Mouse (Mus musculus) stomach, postnatal 0 days (tissue): ENCODE data around the gene Slk. TPM values are rescaled to one million over a fixed set of nuclear protein-coding genes. Genes with fewer than 3 reads are reported as not detected.

Experiments
- ATAC-seq: fragments of 200-750 bp; cut with Nextera tagmentation; 2 replicates; pipeline ENCODE4 v1.8.0; 2017; ENCODE audit not compliant: low FRiP score, low TSS enrichment
- DNase-seq: peaks from one replicate; pipeline ENCODE4 v3.0.0-alpha.2; 2016; ENCODE audit warnings: low spot score
- H3K27ac ChIP-seq: fragments of 300-500 bp; sonication (generic); replicated peaks from 2 replicates; pipeline ENCODE4 v1.5.1; 2014; ENCODE audit warnings: mild to moderate bottlenecking, control low read depth
- H3K27me3 ChIP-seq: fragments of 300-500 bp; sonication (generic); 2 replicates; pipeline ENCODE4 v1.6.1; 2014; ENCODE audit warnings: low read length; ENCODE audit not compliant: control insufficient read depth, insufficient read depth
- H3K36me3 ChIP-seq: fragments of 300-500 bp; sonication (generic); 2 replicates; pipeline ENCODE4 v1.6.1; 2014; ENCODE audit warnings: low read length, mixed read lengths; ENCODE audit not compliant: control insufficient read depth, insufficient read depth
- H3K4me1 ChIP-seq: fragments of 300-500 bp; sonication (generic); replicated peaks from 2 replicates; pipeline ENCODE4 v1.6.1; 2014; ENCODE audit warnings: antibody characterized with exemption; ENCODE audit not compliant: control insufficient read depth, insufficient read depth
- H3K4me2 ChIP-seq: fragments of 300-500 bp; sonication (generic); replicated peaks from 2 replicates; pipeline ENCODE4 v1.6.1; 2014; ENCODE audit warnings: low read depth, mild to moderate bottlenecking, control low read depth, moderate library complexity
- H3K4me3 ChIP-seq: fragments of 300-500 bp; sonication (generic); 2 replicates; pipeline ENCODE4 v1.5.1; 2014; ENCODE audit warnings: low read depth, low read length, control low read depth
- H3K9ac ChIP-seq: fragments of 300-500 bp; sonication (generic); 2 replicates; pipeline ENCODE4 v1.6.1; 2014; ENCODE audit warnings: mild to moderate bottlenecking, low read length, control low read depth, mixed read lengths
- H3K9me3 ChIP-seq: fragments of 300-500 bp; sonication (generic); 2 replicates; pipeline ENCODE4 v1.6.1; 2016; ENCODE audit warnings: low read length; ENCODE audit not compliant: control insufficient read depth
- CTCF ChIP-seq: IDR thresholded peaks from 2 replicates; pipeline ENCODE4 v1.5.1; 2016; ENCODE audit warnings: antibody characterized with exemption, low read depth, mild to moderate bottlenecking, moderate library complexity
- EP300 ChIP-seq: optimal IDR thresholded peaks from 2 replicates; pipeline ENCODE3; 2016; ENCODE audit warnings: antibody characterized with exemption
- WGBS: fragments of 180-500 bp; shearing (Covaris S2); extraction: QIAGEN DNeasy Blood & Tissue Kit; methylation state at CpG from one replicate; pipeline ENCODE4 v1.1.7; 2014; 5-methylcytosine and 5-hydroxymethylcytosine counted together
- polyA plus RNA-seq: library from polyadenylated mRNA; unstranded; fragments of >200 nt; fragmentation: Nextera tagmentation; extraction: Ambion mirVana; gene quantifications from 2 replicates; pipeline ENCODE4 v1.2.1, GENCODE M21; 2015

Slk gene
- polyA plus RNA-seq, 1 experiment from 2014 or later = 12.3 TPM

DNA sequence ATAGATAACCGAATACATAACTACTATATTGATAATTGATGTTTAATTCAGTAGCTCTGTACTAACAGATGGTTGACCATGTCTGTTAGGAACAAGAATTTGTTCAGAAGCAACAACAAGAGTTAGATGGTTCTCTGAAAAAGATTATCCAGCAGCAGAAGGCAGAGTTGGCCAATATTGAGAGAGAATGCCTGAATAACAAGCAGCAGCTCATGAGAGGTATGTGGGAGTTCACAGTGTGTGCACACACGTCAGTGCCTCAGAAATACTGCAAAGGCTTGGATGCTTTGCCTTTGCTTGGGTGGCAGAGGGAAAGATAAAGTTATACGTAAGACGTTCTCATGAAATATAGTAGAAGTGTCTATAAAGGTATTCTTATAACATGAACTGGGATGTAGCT, 55.9 kb downstream of the Slk start:
- H3K9ac ChIP-seq = no peak overlapping the region
- ATAC-seq = no peak
- H3K27ac ChIP-seq = no peak overlapping the region
- no peaks in the 10 kb centered on the region for H3K4me1 ChIP-seq
- H3K4me2 ChIP-seq = no peak overlapping the region
- no peaks in the 10 kb centered on the region for H3K27me3 ChIP-seq
- TF ChIP-seq EP300 (no peak), CTCF (no peak)
- H3K36me3 ChIP-seq = peaks cover 15% of the 10 kb centered on the region
- no peaks in the 10 kb centered on the region for H3K9me3 ChIP-seq
- WGBS = 86% methylated on average over 4 of the region's 4 CpGs
- no peak overlapping the region for H3K4me3 ChIP-seq
- DNase-seq = no peak

DNA sequence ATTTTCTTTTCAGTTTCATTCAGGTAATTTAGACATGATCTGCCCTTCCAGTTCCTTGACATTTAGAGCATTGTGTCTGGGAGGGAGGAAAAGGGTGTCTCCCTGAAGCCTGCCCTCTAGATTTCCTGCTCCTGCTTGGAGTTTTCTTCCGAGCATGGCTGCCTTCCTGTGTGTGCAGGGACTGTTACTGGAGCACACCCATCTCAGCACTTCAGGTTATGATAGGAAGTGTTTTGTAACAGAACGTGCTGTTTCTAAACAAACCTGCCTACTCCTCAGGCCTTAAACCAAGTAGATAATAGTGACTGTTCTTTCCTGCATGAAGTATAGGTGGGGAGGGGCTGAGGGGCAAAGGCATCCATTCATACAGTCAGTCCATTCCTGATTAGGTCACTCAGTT, 64.4 kb downstream of the Slk start:
- H3K36me3 ChIP-seq = peaks cover 24% of the 10 kb centered on the region
- ATAC-seq = no peak
- no peak overlapping the region for H3K4me3 ChIP-seq
- 39% methylated on average over 2 of the region's 2 CpGs for WGBS
- H3K9me3 ChIP-seq = no peaks in the 10 kb centered on the region
- H3K4me1 ChIP-seq = no peaks in the 10 kb centered on the region
- H3K27me3 ChIP-seq = no peaks in the 10 kb centered on the region
- no peak overlapping the region for H3K9ac ChIP-seq
- no peak for TF ChIP-seq CTCF
- no peak for TF ChIP-seq EP300
- no peak overlapping the region for H3K27ac ChIP-seq
- DNase-seq = no peak
- no peak overlapping the region for H3K4me2 ChIP-seq

DNA sequence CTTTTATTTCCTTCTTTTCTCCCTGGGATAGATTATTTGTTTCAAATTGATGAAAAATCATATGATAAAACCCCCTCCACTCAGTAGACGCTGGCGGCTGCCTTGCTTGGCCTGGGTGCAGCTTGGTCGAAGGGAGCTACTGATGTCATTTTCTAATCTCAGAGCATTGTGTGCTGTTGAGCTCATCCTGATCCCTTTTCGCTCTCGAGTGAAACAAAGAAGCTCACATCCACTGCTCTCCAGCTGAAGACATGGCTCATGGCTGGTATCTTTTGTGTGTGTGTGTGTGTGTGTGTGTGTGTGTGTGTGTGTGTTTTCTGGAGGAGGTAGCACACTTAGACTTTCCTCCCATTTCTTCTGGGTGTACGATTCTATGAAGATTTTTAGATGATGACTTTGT, 66.1 kb downstream of the Slk start:
- ATAC-seq (no peak; the same call in 1 of the 2 replicates), DNase-seq (no peak)
- Histone ChIP-seq H3K36me3 (peaks cover 16% of the 10 kb centered on the region), H3K4me3 (no peak overlapping the region), H3K4me2 (no peak overlapping the region), H3K9me3 (no peaks in the 10 kb centered on the region), H3K27me3 (no peaks in the 10 kb centered on the region), H3K27ac (no peak overlapping the region), H3K9ac (no peak overlapping the region), H3K4me1 (no peaks in the 10 kb centered on the region)
- no peak for TF ChIP-seq CTCF
- no peak for TF ChIP-seq EP300
- WGBS = 51% methylated on average over 6 of the region's 6 CpGs

DNA sequence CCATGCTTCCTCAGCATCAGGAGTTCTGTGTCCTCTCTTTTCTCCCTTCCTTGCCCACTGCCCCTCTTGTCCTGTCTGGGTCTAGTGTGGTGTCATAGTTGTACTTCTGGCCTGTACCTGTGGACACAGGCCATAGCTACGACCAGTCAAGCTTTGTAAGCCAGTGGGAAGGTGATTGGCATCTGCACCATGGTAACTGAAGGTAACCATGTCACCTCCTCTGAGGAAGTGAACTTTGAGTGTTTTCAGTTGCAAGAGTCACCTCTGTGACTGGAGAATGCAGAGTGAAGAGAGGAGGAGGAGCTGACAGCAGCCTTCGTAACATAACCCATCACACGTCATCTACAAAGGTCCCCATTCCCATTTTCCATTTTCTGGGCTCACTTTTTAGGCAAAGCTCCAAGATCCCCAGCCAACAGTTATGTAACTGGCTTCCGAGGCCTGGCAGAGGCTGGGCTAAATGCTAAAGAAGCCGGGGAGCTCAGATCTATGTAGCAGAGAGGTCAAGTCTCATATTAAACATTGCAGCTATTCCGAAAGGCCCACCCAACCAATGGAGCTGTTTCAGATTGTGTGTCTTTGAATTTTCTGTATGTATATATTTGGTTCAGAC, 67.1 kb downstream of the Slk start:
- no peak overlapping the region for H3K4me2 ChIP-seq
- WGBS = 72% methylated on average over 6 of the region's 6 CpGs

DNA sequence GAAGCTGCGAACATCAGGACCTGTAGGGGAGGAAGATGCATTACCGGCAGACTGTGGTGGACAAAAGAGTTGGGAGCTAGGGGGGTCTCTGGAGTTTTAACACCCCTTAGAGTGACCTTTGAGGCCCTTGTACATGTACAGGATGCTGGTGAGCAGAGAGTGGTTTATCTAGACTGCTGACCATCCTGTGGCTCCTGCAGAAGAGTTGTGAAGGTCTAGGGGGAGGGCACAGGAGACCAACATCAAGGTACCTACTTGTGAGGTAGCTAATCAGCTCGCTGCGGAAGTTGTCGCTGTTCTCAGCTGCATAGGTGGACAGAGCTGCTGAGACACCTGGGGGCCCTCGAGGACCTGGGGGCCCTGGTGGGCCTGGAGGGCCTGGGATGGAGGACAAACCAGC, 69.6 kb downstream of the Slk start:
- no peak overlapping the region for H3K9ac ChIP-seq
- H3K4me1 ChIP-seq = no peaks in the 10 kb centered on the region
- no peak overlapping the region for H3K27ac ChIP-seq
- no peaks in the 10 kb centered on the region for H3K27me3 ChIP-seq
- H3K4me3 ChIP-seq = no peak overlapping the region
- TF ChIP-seq EP300 (no peak), CTCF (no peak)
- H3K9me3 ChIP-seq = no peaks in the 10 kb centered on the region
- 0 out of 2 replicates have a peak, but pooled peaks cover 2% of the 10 kb centered on the region for H3K36me3 ChIP-seq
- WGBS = 95% methylated on average over 6 of the region's 6 CpGs
- ATAC-seq = no peak
- DNase-seq = no peak
- no peak overlapping the region for H3K4me2 ChIP-seq

More for the DNA sequence above, 67.1 kb downstream of the Slk start:
- Histone ChIP-seq H3K9me3 (no peaks in the 10 kb centered on the region), H3K27ac (no peak overlapping the region), H3K4me3 (no peak overlapping the region), H3K36me3 (peaks cover 11% of the 10 kb centered on the region; the same call in 1 of the 2 replicates), H3K27me3 (no peaks in the 10 kb centered on the region), H3K9ac (no peak overlapping the region), H3K4me1 (no peaks in the 10 kb centered on the region)
- ATAC-seq = no peak
- TF ChIP-seq CTCF (no peak), EP300 (no peak)
- no peak for DNase-seq

DNA sequence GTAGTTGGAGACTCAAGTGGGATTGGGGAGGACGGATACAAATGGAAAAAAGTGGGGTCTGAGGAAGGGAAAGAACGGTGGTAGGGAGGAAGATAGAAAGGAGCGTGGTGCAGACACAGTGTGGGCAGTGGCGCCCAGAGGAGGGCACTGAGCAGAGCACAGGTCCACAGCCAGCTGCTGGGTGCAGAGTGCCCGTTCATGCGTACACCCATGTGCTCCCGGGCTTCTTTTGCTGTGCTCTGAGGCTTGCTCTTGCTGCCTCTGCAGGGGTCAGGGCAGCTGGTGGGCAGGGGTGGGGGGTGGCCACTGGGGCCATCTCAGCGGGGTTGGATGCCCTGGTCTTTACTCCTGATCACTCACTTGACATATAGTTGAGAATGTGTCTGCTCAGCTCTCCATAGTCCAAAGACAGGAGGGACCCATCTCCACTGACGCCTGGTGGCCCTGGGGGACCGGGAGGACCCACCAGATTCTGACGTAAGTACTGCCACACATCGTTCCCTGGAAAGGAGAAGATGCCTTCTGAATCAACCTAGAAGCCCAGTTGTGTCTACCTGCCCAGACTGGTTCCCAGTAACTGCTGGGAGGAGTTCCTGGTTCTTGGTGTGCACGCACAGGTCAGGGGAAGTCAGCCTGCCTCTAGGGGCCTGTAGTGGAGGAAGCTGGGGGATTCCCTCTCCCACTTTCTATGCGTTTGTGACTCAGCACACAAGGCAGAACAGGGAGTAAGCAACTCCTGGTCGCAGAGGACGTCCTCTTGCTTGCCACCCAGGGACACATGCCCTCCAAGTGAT, 71.1 kb downstream of the Slk start:
- H3K27me3 ChIP-seq = no peaks in the 10 kb centered on the region
- H3K36me3 ChIP-seq = no peaks in the 10 kb centered on the region
- no peaks in the 10 kb centered on the region for H3K4me1 ChIP-seq
- no peak overlapping the region for H3K4me2 ChIP-seq
- no peak for ATAC-seq
- TF ChIP-seq CTCF (no peak), EP300 (no peak)
- no peak overlapping the region for H3K9ac ChIP-seq
- no peaks in the 10 kb centered on the region for H3K9me3 ChIP-seq
- no peak overlapping the region for H3K4me3 ChIP-seq
- H3K27ac ChIP-seq = no peak overlapping the region
- DNase-seq = peak; percentile 13
- WGBS = 81% methylated on average over 16 of the region's 16 CpGs
